Mouse (Mus musculus) bone marrow, adult 2 months (tissue): ENCODE results near the gene Rbm4b. TPM values are rescaled to one million over a fixed set of nuclear protein-coding genes. Genes with fewer than 3 reads are reported as not detected.

Source experiments
- H3K27ac ChIP-seq: fragments of 200-500 bp; 2 replicates; pipeline ENCODE4 v1.5.1; 2012; ENCODE audit warnings: low read depth, mild to moderate bottlenecking, control low read depth, inconsistent platforms, low read length; ENCODE audit not compliant: control insufficient read depth, poor library complexity, insufficient read depth
- H3K4me1 ChIP-seq: fragments of 200-500 bp; 2 replicates; pipeline ENCODE4 v1.6.1; 2011; ENCODE audit warnings: low read length; ENCODE audit not compliant: control insufficient read depth, insufficient read depth
- H3K4me3 ChIP-seq: fragments of 200-500 bp; replicated peaks from 2 replicates; pipeline ENCODE3; 2011; ENCODE audit warnings: mild to moderate bottlenecking, low read depth, low read length, control low read depth; ENCODE audit not compliant: control insufficient read depth
- CTCF ChIP-seq: fragments of 200-500 bp; IDR thresholded peaks from 2 replicates; pipeline ENCODE4 v1.5.1; 2011; ENCODE audit warnings: low read length, control low read depth; ENCODE audit not compliant: control insufficient read depth, insufficient read depth
- POLR2A ChIP-seq: fragments of 200-500 bp; IDR thresholded peaks from 2 replicates; pipeline ENCODE4 v1.6.1; 2011; ENCODE audit warnings: low read depth, mild to moderate bottlenecking, control low read depth, low read length, borderline replicate concordance; ENCODE audit not compliant: control insufficient read depth
- WGBS: fragments of 180-500 bp; shearing (Covaris S2); methylation state at CpG from one replicate; pipeline ENCODE4 v1.1.7; 2018; 5-methylcytosine and 5-hydroxymethylcytosine counted together
- polyA plus RNA-seq: library from polyadenylated mRNA; stranded (reverse); fragments of >200 nt; gene quantifications from 2 replicates; pipeline ENCODE4 v1.2.4, GENCODE M21; 2011; ENCODE audit warnings: low replicate concordance; ENCODE audit not compliant: missing spikeins, insufficient read depth, insufficient read length

The Rbm4b gene
- 6.6 and 8.3 TPM in 2 replicates for polyA plus RNA-seq

DNA sequence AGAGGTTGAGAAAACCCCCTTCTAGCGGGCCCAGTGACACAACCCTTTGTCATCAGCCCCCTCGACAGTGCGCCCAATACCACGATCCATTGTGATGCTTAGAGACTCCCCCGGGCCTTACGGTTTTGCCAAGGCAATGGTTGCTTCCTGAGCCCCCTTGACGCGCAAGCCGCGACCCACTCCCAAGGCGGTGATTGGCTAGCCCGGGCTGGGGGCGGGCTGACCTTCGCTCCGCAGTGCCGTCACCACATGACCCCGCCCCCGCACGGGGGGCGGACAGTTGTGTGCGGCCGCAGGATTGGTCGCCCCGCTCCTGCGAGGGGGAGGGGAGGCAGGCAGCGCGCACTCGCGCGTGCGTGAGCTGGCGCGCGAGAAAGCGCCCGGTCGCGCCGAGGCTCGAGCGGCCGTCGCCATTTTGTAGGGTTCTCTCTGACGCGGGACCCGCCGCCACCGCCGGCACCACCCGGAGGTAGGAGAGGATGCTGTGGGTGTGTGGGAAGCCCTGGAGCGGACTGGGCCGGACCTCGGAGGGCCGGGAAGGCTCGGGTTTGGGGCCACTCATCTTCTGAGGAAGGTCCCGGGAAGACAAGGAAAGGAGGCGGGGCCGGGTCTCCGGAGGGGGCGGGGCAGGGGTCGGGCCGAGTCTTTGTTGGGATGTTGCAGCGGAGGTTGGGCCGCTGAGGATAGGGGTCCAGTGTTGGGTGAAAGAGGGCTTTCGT, at the start of gene Rbm4b:
Gene Rbm4b, plus strand, starts transcription at position 305 of the 719 bp plus-strand sequence.
- Histone ChIP-seq H3K27ac (peak within 1 kb of the TSS; percentile 94), H3K4me3 (peak within 1 kb of the TSS; percentile 76), H3K4me1 (no peaks in the 10 kb centered on the region; the same call in 1 of the 2 replicates)
- WGBS, result under 1% methylated on average over 63 of the region's 65 CpGs
- TF ChIP-seq CTCF, result no peak
- TF ChIP-seq POLR2A, result peak; percentile 65; the same call in 1 of the 2 replicates

DNA sequence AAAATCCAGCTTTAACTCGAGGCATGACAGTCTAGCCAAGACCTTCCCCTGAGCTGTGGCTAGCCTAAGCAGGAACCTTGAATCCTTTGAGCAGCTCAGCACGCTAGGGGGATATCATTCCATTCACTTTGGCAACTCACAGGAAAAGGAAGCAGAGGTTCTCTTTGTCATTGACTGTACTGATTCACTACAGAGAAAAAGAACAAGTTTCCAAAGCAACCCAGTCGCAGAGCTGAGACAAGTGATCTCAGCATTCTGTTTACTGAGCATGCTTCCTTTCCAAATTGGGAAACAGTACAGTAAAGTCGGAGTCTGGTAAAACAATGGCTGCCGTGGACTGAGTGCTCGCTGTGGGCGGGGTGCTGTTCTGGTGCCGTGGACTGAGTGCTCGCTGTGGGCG, 47.5 kb upstream of the Rbm4b start:
- 56% methylated on average over 10 of the region's 10 CpGs for WGBS
- H3K27ac ChIP-seq, result no peak overlapping the region
- H3K4me1 ChIP-seq, result no peaks in the 10 kb centered on the region
- H3K4me3 ChIP-seq, result no peak overlapping the region
- TF ChIP-seq CTCF (no peak), POLR2A (no peak)

DNA sequence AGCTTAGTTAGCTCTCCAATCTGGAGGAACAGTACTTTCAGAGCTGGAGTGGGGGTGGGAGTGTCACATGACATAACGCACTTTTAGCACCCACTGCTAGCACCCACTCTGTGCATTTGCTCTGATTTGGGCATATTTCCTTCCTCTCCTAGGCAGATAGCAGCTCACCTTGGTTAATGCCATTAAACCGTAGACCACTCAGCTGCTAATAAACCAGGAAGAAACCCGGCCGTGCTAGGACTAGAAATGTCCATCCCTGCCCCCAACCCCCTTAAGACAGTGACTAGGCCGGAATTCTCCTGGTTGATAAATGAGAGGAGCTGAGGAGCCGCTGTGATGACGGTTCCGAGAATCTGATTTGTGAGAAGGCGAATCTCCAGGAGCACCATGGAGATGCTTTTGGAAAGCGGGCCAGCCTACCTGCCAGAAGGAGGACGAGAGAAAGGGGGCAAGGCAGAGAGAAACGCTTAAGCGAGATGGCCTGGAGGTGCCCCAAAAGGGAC, 45.1 kb upstream of the Rbm4b start, which contains the start of gene Sptbn2:
Gene Sptbn2, plus strand, starts transcription at position 70 of the 503 bp plus-strand sequence.
- WGBS, result 43% methylated on average over 13 of the region's 13 CpGs
- no peak for TF ChIP-seq POLR2A
- no peak for TF ChIP-seq CTCF
- Histone ChIP-seq H3K4me1 (no peaks in the 10 kb centered on the region), H3K27ac (no peak within 1 kb of the TSS; the same call in 1 of the 2 replicates), H3K4me3 (no peak within 1 kb of the TSS)

DNA sequence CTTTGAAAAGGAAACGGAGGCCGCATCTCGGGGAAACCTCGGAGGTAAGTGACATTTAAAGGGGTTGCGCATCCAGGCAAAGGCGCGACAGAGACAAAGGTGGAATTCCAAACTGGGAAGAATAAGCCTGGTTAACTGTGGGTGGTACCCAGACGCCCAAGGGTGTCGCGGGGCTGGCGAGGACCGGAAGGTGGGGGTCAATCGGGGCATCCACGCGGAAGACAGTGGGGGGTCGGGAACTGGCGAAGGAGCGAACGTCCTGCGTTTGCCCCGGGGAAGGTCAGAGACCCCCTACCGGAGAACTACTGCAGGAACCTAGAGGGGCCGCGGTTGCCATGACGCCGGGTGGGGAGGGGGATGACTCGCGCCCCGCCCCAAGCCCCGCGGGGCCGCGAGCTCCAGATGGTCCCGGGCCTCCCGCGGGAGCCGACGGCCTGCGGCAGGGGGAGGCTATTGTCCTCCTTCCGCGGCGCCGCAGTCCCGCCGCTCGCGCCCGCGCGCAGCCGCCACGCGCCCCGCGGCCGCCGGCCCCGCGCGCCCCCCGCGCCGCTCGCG, 44.6 kb upstream of the Rbm4b start:
- no peak overlapping the region for H3K4me3 ChIP-seq
- WGBS, result 3% methylated on average over 61 of the region's 65 CpGs
- no peak for TF ChIP-seq CTCF
- no peak for TF ChIP-seq POLR2A

DNA sequence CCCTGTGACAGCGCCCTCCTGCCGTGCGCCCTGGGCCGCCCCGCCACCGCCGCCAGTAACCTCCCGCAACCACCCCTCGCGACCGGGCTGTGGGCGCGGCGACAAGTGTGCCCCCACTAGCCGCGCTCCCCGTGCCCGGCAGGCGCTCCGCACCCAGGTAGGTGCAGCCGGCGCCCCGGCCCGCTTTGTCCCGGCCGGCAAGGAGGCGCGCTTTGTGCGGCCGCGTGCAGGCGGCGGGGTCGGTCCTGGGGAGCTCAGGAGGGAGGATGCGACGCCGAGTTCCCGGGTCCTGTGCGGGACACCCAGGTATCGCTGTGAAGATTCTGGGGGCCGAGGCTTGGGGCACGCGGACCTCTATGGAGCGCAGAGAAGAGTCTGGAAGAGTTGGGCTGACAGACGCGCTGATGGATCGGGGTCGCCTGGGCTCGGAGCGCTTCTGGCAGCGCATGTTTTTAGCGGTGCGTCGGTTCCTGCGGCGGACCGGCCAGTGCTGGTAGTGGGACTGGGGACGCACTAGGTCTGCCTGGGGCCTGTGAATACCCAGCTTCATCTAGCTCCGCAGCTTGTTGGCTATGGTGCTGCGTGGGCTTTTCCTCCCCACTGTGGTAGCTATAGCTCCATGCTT, 44.0 kb upstream of the Rbm4b start:
- TF ChIP-seq CTCF (no peak), POLR2A (no peak)
- Histone ChIP-seq H3K4me3 (no peak overlapping the region), H3K4me1 (no peaks in the 10 kb centered on the region), H3K27ac (no peak overlapping the region)
- WGBS, result 2% methylated on average over 60 of the region's 60 CpGs

More for the DNA sequence above, 44.6 kb upstream of the Rbm4b start:
- no peaks in the 10 kb centered on the region for H3K4me1 ChIP-seq
- H3K27ac ChIP-seq, result no peak overlapping the region; the same call in 1 of the 2 replicates

DNA sequence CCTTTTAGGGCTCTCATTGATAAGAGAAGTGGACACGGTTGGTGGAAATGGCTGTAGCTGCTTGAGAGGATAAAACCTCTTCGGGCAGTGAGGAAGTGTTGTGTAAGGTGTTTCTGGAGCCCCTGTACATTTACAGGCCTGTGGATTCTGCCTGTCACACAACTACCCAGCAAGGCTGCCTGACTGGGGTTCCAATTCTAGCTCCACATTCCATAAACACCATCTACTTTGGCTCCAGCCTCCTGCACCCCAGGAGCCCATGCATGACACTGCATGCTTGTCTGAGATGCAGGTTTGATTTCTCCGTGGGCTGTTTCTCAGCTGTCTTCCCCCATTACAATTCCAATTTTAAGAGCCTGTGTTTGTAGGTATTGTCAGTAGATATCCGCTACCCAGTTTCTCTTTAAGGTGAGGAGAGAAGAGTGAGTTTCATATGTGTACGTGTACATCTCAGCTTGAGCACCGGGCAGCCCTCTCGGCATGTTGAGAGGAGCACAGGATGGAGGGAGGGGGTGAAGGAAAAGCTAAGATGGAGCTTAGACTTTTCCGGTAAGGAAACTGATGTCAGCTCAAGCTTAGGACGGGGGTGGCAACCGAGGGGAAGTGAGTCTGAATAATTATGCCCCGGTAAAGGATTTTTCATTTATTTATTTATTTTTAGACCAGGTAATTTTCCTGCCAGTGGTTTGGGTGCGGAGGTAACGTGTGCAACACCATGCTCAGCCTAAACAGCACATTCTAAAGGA, 43.3 kb upstream of the Rbm4b start:
- Histone ChIP-seq H3K4me3 (no peak overlapping the region), H3K4me1 (no peaks in the 10 kb centered on the region), H3K27ac (no peak overlapping the region)
- 14% methylated on average over 13 of the region's 13 CpGs for WGBS
- TF ChIP-seq CTCF, result no peak
- no peak for TF ChIP-seq POLR2A

DNA sequence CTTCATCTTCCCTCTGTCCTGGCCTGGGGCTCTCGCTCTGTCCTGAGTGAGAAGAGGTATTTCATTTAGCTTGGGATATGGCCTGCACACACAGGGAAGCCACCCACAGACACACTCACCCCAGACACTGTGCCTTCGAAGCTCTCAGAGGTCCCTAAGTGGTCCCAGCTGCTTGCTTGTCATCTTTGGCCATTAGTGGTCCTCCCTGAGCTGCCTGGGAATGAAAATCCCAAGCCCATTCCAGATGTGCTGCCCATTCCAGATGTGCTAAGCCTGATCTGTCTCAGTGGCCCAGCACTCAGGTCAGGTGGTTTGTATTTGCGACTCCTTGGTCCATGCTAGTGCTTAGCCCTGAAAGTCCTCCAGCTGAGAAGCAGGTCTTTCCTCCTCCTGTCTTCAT, 42.4 kb upstream of the Rbm4b start:
- TF ChIP-seq POLR2A, result no peak
- TF ChIP-seq CTCF, result no peak
- Histone ChIP-seq H3K4me1 (no peaks in the 10 kb centered on the region), H3K4me3 (no peak overlapping the region), H3K27ac (no peak overlapping the region)
- 75% methylated on average over 3 of the region's 3 CpGs for WGBS

DNA sequence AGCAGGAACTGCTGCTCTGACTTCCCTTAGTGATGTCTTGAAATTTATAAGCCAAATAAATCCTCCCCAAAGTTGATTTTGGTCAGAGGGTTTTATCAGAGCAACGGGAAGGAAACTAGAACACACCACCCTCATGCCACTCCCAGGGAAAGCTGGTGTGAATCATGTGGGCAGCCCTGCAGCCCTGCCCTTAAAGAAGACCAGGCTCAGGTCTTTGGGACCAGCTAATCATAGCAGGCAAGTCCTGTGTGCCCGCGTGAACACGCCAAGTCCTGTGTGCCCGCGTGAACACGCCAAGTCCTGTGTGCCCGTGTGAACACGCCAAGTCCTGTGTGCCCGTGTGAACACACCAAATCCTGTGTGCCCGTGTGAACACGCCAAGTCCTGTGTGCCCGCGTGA, 39.5 kb upstream of the Rbm4b start:
- H3K27ac ChIP-seq, result no peak overlapping the region
- WGBS, result 86% methylated on average over 14 of the region's 14 CpGs
- H3K4me3 ChIP-seq, result no peak overlapping the region
- TF ChIP-seq POLR2A (no peak), CTCF (no peak)
- no peaks in the 10 kb centered on the region for H3K4me1 ChIP-seq
